Mouse (Mus musculus) ES-E14 (cell line): ENCODE results near the gene Ppard.

Experiments used
- CHD2 ChIP-seq: IDR thresholded peaks from 2 replicates; pipeline ENCODE4 v1.6.1; 2014; ENCODE audit warnings: mild to moderate bottlenecking, low read depth, low read length, inconsistent platforms
- HCFC1 ChIP-seq: IDR thresholded peaks from 2 replicates; pipeline ENCODE4 v1.6.1; 2012; ENCODE audit warnings: low read length, inconsistent platforms, borderline replicate concordance; ENCODE audit not compliant: insufficient read depth
- ZC3H11A ChIP-seq: IDR thresholded peaks from 2 replicates; pipeline ENCODE4 v1.6.1; 2012; ENCODE audit warnings: low read depth, mild to moderate bottlenecking, inconsistent platforms, low read length, borderline replicate concordance

DNA sequence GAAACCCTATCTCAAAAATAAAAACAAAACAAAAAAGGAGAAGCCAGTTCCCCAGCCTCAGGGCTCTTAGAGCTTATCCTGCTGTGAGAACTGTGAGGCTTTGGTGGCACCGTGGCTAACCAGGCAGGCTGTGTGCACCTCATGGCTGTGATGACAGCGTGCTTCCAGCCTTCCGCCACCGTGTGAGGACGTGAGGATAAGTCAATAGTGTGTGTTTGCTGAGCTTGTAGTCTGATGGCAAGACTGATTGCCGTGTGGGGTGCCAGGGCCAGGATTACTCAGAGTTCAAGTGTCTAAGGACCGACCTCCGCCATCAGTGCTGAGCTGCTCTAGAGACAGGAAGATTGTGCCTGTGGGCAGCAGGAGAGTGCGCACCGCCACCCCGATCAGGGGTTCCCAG, 58.2 kb downstream of the Ppard start:
- TF ChIP-seq ZC3H11A (no peak), HCFC1 (no peak), CHD2 (no peak)
